Mouse (Mus musculus) lung, postnatal 0 days (tissue): ENCODE data around the gene C1rl. TPM values are rescaled to one million over a fixed set of nuclear protein-coding genes. Genes with fewer than 3 reads are reported as not detected.

Source experiments
- ATAC-seq: fragments of 200-750 bp; cut with Nextera tagmentation; 2 replicates; pipeline ENCODE4 v1.8.0; 2017; ENCODE audit warnings: moderate library complexity
- DNase-seq: peaks from one replicate; pipeline ENCODE4 v3.0.0-alpha.2; 2016; ENCODE audit warnings: low spot score
- H3K27ac ChIP-seq: fragments of 300-500 bp; sonication (generic); 2 replicates; pipeline ENCODE4 v1.5.1; 2014; ENCODE audit warnings: antibody characterized with exemption, mild to moderate bottlenecking, low read length, mixed read lengths
- H3K27me3 ChIP-seq: fragments of 300-500 bp; sonication (generic); replicated peaks from 2 replicates; pipeline ENCODE4 v1.6.1; 2014; ENCODE audit warnings: low read length, mixed read lengths; ENCODE audit not compliant: insufficient read depth
- H3K36me3 ChIP-seq: fragments of 300-500 bp; sonication (generic); 2 replicates; pipeline ENCODE4 v1.6.1; 2014; ENCODE audit warnings: low read length, mixed read lengths; ENCODE audit not compliant: insufficient read depth
- H3K4me1 ChIP-seq: fragments of 300-500 bp; sonication (generic); 2 replicates; pipeline ENCODE4 v1.6.1; 2014; ENCODE audit warnings: antibody characterized with exemption, low read depth, low read length, mixed read lengths; ENCODE audit not compliant: insufficient read depth
- H3K4me2 ChIP-seq: fragments of 300-500 bp; sonication (generic); replicated peaks from 2 replicates; pipeline ENCODE4 v1.6.1; 2014; ENCODE audit warnings: low read depth, mild to moderate bottlenecking, low read length, moderate library complexity, mixed read lengths
- H3K4me3 ChIP-seq: fragments of 300-500 bp; sonication (generic); 2 replicates; pipeline ENCODE4 v1.5.1; 2014; ENCODE audit warnings: low read depth, low read length
- H3K9ac ChIP-seq: fragments of 300-500 bp; sonication (generic); replicated peaks from 2 replicates; pipeline ENCODE4 v1.6.1; 2014; ENCODE audit warnings: low read depth, mild to moderate bottlenecking
- H3K9me3 ChIP-seq: fragments of 300-500 bp; sonication (generic); 2 replicates; pipeline ENCODE4 v1.6.1; 2016; ENCODE audit warnings: low read length, mixed read lengths
- CTCF ChIP-seq: IDR thresholded peaks from 2 replicates; pipeline ENCODE4 v1.5.1; 2016; ENCODE audit warnings: antibody characterized with exemption, mild to moderate bottlenecking
- EP300 ChIP-seq: IDR thresholded peaks from 2 replicates; pipeline ENCODE4 v1.6.1; 2016; ENCODE audit warnings: antibody characterized with exemption, mild to moderate bottlenecking, control low read depth
- WGBS: fragments of 180-500 bp; shearing (Covaris S2); extraction: QIAGEN DNeasy Blood & Tissue Kit; methylation state at CpG from one replicate; pipeline ENCODE4 v1.1.7; 2014; 5-methylcytosine and 5-hydroxymethylcytosine counted together
- polyA plus RNA-seq: library from polyadenylated mRNA; unstranded; fragments of >200 nt; fragmentation: Nextera tagmentation; extraction: Ambion mirVana; gene quantifications from 2 replicates; pipeline ENCODE4 v1.2.1, GENCODE M21; 2015

Gene C1rl
- polyA plus RNA-seq, 1 experiment from 2014 or later: 1.5 TPM

- no peaks in the 10 kb centered on the region for H3K36me3 ChIP-seq
- H3K4me2 ChIP-seq: no peak overlapping the region
- H3K4me1 ChIP-seq: no peaks in the 10 kb centered on the region
- TF ChIP-seq EP300 (no peak), CTCF (no peak)
- H3K4me3 ChIP-seq: no peak overlapping the region
- H3K9ac ChIP-seq: no peak overlapping the region
- no peak for DNase-seq
- 90% methylated on average over 16 of the region's 16 CpGs for WGBS
- no peaks in the 10 kb centered on the region for H3K9me3 ChIP-seq
- H3K27me3 ChIP-seq: no peaks in the 10 kb centered on the region
- H3K27ac ChIP-seq: no peak overlapping the region
- no peak for ATAC-seq
Measured at GRCm38 (mm10) chr6:124448959-124449667, 43.8 kb upstream of the C1rl start.

GRCm38 (mm10) chr6:124449668-124450383, 43.1 kb upstream of the C1rl start:
- H3K9ac ChIP-seq: no peak overlapping the region
- no peaks in the 10 kb centered on the region for H3K4me1 ChIP-seq
- no peak for ATAC-seq
- no peaks in the 10 kb centered on the region for H3K27me3 ChIP-seq
- WGBS: 68% methylated on average over 18 of the region's 18 CpGs
- no peak overlapping the region for H3K27ac ChIP-seq
- no peak for DNase-seq
- no peaks in the 10 kb centered on the region for H3K9me3 ChIP-seq
- H3K4me2 ChIP-seq: no peak overlapping the region
- no peak overlapping the region for H3K4me3 ChIP-seq
- no peaks in the 10 kb centered on the region for H3K36me3 ChIP-seq
- TF ChIP-seq EP300: no peak
- TF ChIP-seq CTCF: no peak

GRCm38 (mm10) chr6:124451995-124452394, 40.9 kb upstream of the C1rl start:
- ATAC-seq (no peak), DNase-seq (no peak)
- TF ChIP-seq CTCF (no peak), EP300 (no peak)
- no peak overlapping the region for H3K4me2 ChIP-seq
- no peaks in the 10 kb centered on the region for H3K27me3 ChIP-seq
- no peaks in the 10 kb centered on the region for H3K36me3 ChIP-seq
- H3K9me3 ChIP-seq: no peaks in the 10 kb centered on the region
- no peak overlapping the region for H3K4me3 ChIP-seq
- no peaks in the 10 kb centered on the region for H3K4me1 ChIP-seq
- WGBS: 48% methylated on average over 3 of the region's 3 CpGs
- no peak overlapping the region for H3K27ac ChIP-seq
- no peak overlapping the region for H3K9ac ChIP-seq

GRCm38 (mm10) chr6:124453756-124454155, 39.2 kb upstream of the C1rl start:
- Histone ChIP-seq H3K9me3 (no peaks in the 10 kb centered on the region), H3K27ac (no peak overlapping the region), H3K9ac (no peak overlapping the region), H3K4me2 (no peak overlapping the region), H3K4me1 (no peaks in the 10 kb centered on the region), H3K4me3 (no peak overlapping the region), H3K27me3 (no peaks in the 10 kb centered on the region), H3K36me3 (no peaks in the 10 kb centered on the region)
- TF ChIP-seq EP300 (no peak), CTCF (no peak)
- ATAC-seq (no peak), DNase-seq (no peak)
- WGBS: 57% methylated on average over 4 of the region's 4 CpGs

GRCm38 (mm10) chr6:124456243-124456642, 36.7 kb upstream of the C1rl start:
- no peak for TF ChIP-seq EP300
- no peak for TF ChIP-seq CTCF
- no peak overlapping the region for H3K27ac ChIP-seq
- no peak for DNase-seq
- H3K4me3 ChIP-seq: no peak overlapping the region
- no peaks in the 10 kb centered on the region for H3K9me3 ChIP-seq
- no peak overlapping the region for H3K9ac ChIP-seq
- no peaks in the 10 kb centered on the region for H3K36me3 ChIP-seq
- H3K27me3 ChIP-seq: no peaks in the 10 kb centered on the region
- ATAC-seq: no peak
- no peaks in the 10 kb centered on the region for H3K4me1 ChIP-seq
- WGBS: 88% methylated on average over 5 of the region's 5 CpGs
- H3K4me2 ChIP-seq: no peak overlapping the region

DNA sequence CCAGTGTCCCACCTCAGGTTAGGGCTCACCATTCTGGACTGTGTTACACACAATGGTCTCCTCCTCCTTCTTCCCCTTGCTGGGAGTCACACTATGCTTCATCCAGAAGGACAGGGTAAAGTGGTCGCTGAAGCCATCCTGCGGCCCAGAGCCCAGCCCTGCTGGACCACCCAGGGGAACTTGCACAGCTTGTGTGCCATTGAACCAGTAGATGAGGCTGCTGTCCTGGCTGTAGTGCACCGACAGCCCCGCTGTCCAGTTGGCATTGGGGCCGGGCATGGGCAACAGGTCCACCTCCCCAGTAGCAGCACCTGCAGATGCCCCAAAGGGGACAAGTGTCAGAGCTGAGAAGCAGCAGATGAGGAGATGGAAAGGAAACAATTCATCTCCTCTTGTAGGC, 35.1 kb upstream of the C1rl start:
- Histone ChIP-seq H3K4me2 (no peak overlapping the region), H3K36me3 (no peaks in the 10 kb centered on the region), H3K9me3 (no peaks in the 10 kb centered on the region), H3K4me1 (no peaks in the 10 kb centered on the region), H3K27ac (no peak overlapping the region), H3K9ac (no peak overlapping the region), H3K4me3 (no peak overlapping the region), H3K27me3 (no peaks in the 10 kb centered on the region)
- ATAC-seq (no peak), DNase-seq (no peak)
- 93% methylated on average over 5 of the region's 5 CpGs for WGBS
- no peak for TF ChIP-seq CTCF
- no peak for TF ChIP-seq EP300
